Mouse (Mus musculus): Measurements from ENCODE around the gene Vmn2r22. TPM values are rescaled to one million over a fixed set of nuclear protein-coding genes. Genes with fewer than 3 reads are reported as not detected.
"Not testable (repeated sequence)": the region's sequence is repeated elsewhere in the genome, so short reads cannot be mapped to it uniquely, and the experiment has no call there.

Vmn2r22 gene
- total RNA-seq (2015; ENCODE audit: low replicate concordance) (not detected in 2 replicates), total RNA-seq (2017; ENCODE audit: low replicate concordance) (not detected in 2 replicates)

GRCm38 (mm10) chr6:123650625-123651024 lies at the start of gene Vmn2r22:
Gene Vmn2r22, minus strand, starts transcription at chr6:123650725.
- ATAC-seq (replicated peaks; ENCODE audit: low FRiP score, poor library complexity, severe bottlenecking): not testable (repeated sequence)

GRCm38 (mm10) chr6:123697213-123697612 lies 46.7 kb upstream of the Vmn2r22 start:
- no peak for ATAC-seq (replicated peaks; ENCODE audit: low FRiP score, poor library complexity, severe bottlenecking)

- not testable (repeated sequence) for ATAC-seq (replicated peaks; ENCODE audit: low FRiP score, poor library complexity, severe bottlenecking)
These were observed 46.1 kb upstream of the Vmn2r22 start for GRCm38 (mm10) chr6:123696639-123697038.

GRCm38 (mm10) chr6:123657040-123657439 lies 6.5 kb upstream of the Vmn2r22 start:
- ATAC-seq (replicated peaks; ENCODE audit: low FRiP score, poor library complexity, severe bottlenecking): no peak

- not testable (repeated sequence) for ATAC-seq (replicated peaks; ENCODE audit: low FRiP score, poor library complexity, severe bottlenecking)
These were observed 11.1 kb downstream of the Vmn2r22 start for GRCm38 (mm10) chr6:123639394-123639793.

- not testable (repeated sequence) for ATAC-seq (replicated peaks; ENCODE audit: low FRiP score, poor library complexity, severe bottlenecking)
These were observed 26.7 kb downstream of the Vmn2r22 start for GRCm38 (mm10) chr6:123623784-123624183.

GRCm38 (mm10) chr6:123588368-123588767 lies 62.2 kb downstream of the Vmn2r22 start:
- not testable (repeated sequence) for ATAC-seq (replicated peaks; ENCODE audit: low FRiP score, poor library complexity, severe bottlenecking)

GRCm38 (mm10) chr6:123587796-123588328 lies 62.7 kb downstream of the Vmn2r22 start:
- ATAC-seq (replicated peaks; ENCODE audit: low FRiP score, poor library complexity, severe bottlenecking): not testable (repeated sequence)

- not testable (repeated sequence) for ATAC-seq (replicated peaks; ENCODE audit: low FRiP score, poor library complexity, severe bottlenecking)
These were observed 66.5 kb downstream of the Vmn2r22 start for GRCm38 (mm10) chr6:123583988-123584387.

GRCm38 (mm10) chr6:123574698-123575097 lies 75.8 kb downstream of the Vmn2r22 start:
- ATAC-seq (replicated peaks; ENCODE audit: low FRiP score, poor library complexity, severe bottlenecking): not testable (repeated sequence)

Other genes with a start within 250 kb of the Vmn2r22 start
- gene Vmn2r20, start 232.6 kb downstream of the Vmn2r22 start, total RNA-seq (2015; ENCODE audit: low replicate concordance): not detected in 2 replicates
- under 0.01 TPM in 1 of 2 replicates, not detected in the other for gene Vmn2r20, start 232.6 kb downstream of the Vmn2r22 start, total RNA-seq (2017; ENCODE audit: low replicate concordance)
- not detected in 2 replicates for gene Vmn2r21, start 117.3 kb downstream of the Vmn2r22 start, total RNA-seq (2015; ENCODE audit: low replicate concordance)
- gene Vmn2r21, start 117.3 kb downstream of the Vmn2r22 start, total RNA-seq (2017; ENCODE audit: low replicate concordance): not detected in 2 replicates
- not detected in 2 replicates for gene Vmn2r23, start 51.9 kb upstream of the Vmn2r22 start, total RNA-seq (2015; ENCODE audit: low replicate concordance)
- gene Vmn2r23, start 51.9 kb upstream of the Vmn2r22 start, total RNA-seq (2017; ENCODE audit: low replicate concordance): 0.14 TPM in 1 of 2 replicates, not detected in the other
- not detected in 2 replicates for gene Vmn2r24, start 128.2 kb upstream of the Vmn2r22 start, total RNA-seq (2015; ENCODE audit: low replicate concordance)
- gene Vmn2r24, start 128.2 kb upstream of the Vmn2r22 start, total RNA-seq (2017; ENCODE audit: low replicate concordance): not detected in 2 replicates
- gene Vmn2r25, start 202.7 kb upstream of the Vmn2r22 start, total RNA-seq (2015; ENCODE audit: low replicate concordance): not detected in 2 replicates
- gene Vmn2r25, start 202.7 kb upstream of the Vmn2r22 start, total RNA-seq (2017; ENCODE audit: low replicate concordance): not detected in 2 replicates

Measured in erythroblast, adult 5-6 weeks (primary cell).